Mouse (Mus musculus) CD4-positive helper T cell, adult 2 months (primary cell): ENCODE measurements around the gene Vmn2r25.
"Not testable (repeated sequence)": the region's sequence is repeated elsewhere in the genome, so short reads cannot be mapped to it uniquely, and the experiment has no call there.

ENCODE experiments used
- DNase-seq: peaks from one replicate; pipeline ENCODE4 v3.0.0-alpha.2; 2012; ENCODE audit warnings: low read depth, missing footprints, low spot score

The Vmn2r25 gene

GRCm38 (mm10) chr6:123853363-123853762 lies at the start of gene Vmn2r25:
Gene Vmn2r25, minus strand, starts transcription at chr6:123853463.
- DNase-seq = not testable (repeated sequence)

- no peak for DNase-seq
Measured at GRCm38 (mm10) chr6:123819951-123820350, 33.3 kb downstream of the Vmn2r25 start.

- DNase-seq = not testable (repeated sequence)
Measured at GRCm38 (mm10) chr6:123810291-123810690, 43.0 kb downstream of the Vmn2r25 start.

- no peak for DNase-seq
Measured at GRCm38 (mm10) chr6:123793746-123794145, 59.5 kb downstream of the Vmn2r25 start.

GRCm38 (mm10) chr6:123784857-123785256 lies 68.4 kb downstream of the Vmn2r25 start:
- DNase-seq = no peak

- no peak for DNase-seq
Measured at GRCm38 (mm10) chr6:123778579-123778978, 74.7 kb downstream of the Vmn2r25 start, which contains the start of gene Vmn2r24. Gene Vmn2r24, plus strand, starts transcription at chr6:123778879.
